Mouse (Mus musculus): Measurements from ENCODE around the gene Uqcc3.

DNA sequence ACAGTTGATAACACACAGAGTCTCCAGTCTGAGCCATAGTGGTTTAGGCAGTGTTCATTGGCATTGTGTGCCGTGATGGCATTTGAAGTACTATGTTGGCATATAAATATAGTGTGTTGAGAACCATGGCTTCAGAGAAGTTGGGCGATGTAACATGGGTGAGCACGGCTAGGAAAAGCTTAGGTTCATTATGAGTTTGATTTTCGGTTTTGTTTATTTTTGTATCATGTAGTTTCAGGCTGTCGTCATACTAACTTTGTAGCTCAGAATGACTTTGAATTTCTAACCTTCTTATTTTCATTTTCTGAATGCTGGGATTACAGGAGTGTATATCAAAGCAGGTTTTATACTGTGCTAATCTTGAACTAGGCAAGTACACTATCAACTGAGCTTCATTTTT lies 22.7 kb upstream of the Uqcc3 start:
- no peak for TF ChIP-seq CTCF (conservative IDR thresholded peaks at IDR 0.05; ENCODE audit: insufficient read depth, insufficient read length, low read depth, low read length)
- TF ChIP-seq POLR2A (IDR thresholded peaks at IDR 0.05; ENCODE audit: low read depth, low read length) = no peak

Measured in kidney, adult 2 months (tissue).